Mouse (Mus musculus): Measurements from ENCODE around the gene Rinl.

Rinl gene

DNA sequence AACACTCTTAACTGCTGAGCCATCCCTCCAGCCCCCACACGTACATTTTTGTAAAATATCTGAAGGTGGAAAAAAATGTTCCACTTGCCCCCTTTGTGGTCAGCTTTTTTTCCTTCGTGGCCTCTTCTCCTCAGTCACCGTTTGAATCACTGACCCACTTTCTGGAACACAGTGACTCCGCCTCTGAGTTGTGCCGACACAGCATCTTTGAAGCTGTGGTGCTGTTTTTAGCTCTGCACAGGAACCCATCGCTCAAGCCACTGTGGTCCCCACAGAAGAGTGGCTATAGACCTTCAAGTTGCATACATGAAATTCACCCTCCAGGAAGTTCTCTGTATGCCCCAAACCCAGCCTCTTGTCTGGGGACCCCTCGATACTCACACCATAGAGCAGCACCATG lies 7.9 kb upstream of the Rinl start:
- DNase-seq (ENCODE audit: low read depth, low spot score) = peak; percentile 82

DNA sequence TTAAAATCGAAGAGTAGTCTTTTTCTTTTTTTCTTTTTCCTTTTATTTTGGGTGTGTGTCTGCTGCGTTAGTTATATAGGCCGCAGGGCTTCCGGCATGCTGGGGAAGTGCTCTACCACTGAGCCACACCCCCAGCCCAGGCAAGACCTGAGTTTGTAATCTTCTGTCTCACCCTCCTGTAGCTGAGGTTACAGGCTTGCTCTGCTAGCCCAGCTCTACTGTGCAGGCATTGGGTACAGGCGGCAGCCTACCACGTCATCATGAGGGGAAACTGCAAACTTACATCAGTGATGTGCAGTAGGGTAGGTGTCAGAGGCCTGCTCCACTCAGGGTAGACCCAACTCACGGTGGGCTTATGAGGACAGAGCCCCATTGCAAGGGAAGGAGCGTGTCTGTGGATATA lies 7.5 kb upstream of the Rinl start:
- DNase-seq (ENCODE audit: low read depth, low spot score) = peak; percentile 30

- no peak for DNase-seq (ENCODE audit: low read depth, low spot score)
These were observed 3.6 kb upstream of the Rinl start for GRCm38 (mm10) chr7:28785161-28785560.

GRCm38 (mm10) chr7:28787884-28788283 lies 885 bp upstream of the Rinl start:
- DNase-seq (ENCODE audit: low read depth, low spot score) = no peak

- no peak for DNase-seq (ENCODE audit: low read depth, low spot score)
These were observed 466 bp downstream of the Rinl start for GRCm38 (mm10) chr7:28789235-28789634.

DNA sequence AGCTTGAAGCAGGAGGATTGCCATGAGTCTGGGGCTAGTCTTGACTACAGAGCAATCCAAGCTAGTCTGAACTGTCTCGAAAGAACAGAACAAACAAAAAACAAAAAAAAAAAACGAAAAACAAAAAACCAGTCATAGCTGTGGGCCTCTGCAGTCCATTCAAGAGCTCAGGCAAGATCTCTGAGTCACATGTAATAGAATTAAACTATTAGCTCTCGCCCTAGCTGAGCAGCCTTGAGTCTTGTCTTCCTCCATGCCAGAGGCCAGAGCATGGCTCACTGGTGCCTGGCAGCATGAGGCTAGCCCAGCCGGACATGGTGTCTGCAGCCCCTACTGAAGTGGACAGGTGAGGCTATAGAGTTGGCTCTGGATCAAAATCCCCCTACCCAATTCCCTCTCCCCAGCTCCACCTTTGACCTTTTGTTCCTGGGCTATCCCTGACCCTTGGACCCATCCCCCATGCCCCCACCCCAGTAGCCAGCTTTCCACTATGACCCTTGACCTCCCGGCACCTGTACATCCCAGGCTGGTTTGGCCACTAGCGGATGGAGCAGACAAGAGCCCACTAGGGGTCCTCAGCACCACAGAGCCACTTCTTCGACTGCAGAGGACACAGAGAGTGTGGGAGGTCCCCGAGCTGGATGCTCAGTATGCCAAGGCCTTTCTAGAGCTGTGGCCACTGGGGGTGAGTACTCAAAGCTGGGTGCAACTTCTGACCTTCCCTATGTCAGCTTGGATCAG lies 1.5 kb downstream of the Rinl start:
- DNase-seq (ENCODE audit: low read depth, low spot score) = no peak

- DNase-seq (ENCODE audit: low read depth, low spot score) = no peak
These were observed 2.9 kb downstream of the Rinl start for GRCm38 (mm10) chr7:28791706-28792105.

DNA sequence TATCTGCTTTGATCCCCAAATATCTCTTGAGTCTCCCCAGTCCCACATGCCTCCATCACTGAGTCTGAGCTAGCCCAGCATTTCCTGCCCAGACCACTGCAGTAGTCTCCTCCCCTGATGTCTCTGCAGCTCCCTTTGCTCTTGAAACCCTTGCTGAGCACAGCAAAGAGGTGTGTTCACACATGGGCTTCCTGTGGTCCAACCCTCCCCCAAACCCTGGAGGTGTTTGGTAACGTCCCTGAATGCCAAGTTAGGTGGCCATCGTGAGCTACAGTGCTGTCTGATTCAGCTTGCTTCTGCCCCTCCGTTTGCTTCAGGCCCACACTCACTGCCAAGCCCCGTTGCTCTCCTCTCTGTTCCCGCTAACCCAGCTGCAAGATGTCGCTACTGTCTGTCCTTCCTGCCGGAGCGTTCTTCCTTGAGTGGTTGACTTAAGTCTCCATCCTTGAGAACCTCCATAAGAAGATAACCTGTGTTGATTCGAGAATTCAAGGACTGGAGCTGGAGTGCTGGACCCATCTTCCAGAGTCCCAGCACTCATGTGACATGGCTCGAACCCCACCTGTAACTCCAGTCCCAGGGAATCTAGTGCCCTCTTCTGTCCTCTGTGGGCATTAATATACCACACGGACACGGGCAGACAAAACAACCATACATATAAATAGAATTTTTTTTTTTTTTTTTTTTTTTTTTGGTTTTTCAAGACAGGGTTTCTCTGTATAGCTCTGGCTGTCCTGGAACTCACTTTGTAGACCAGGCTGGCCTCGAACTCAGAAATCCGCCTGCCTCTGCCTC lies 3.8 kb downstream of the Rinl start:
- no peak for DNase-seq (ENCODE audit: low read depth, low spot score)

- peak; percentile 52 for DNase-seq (ENCODE audit: low read depth, low spot score)
These were observed 5.1 kb downstream of the Rinl start for GRCm38 (mm10) chr7:28793834-28794233.

DNA sequence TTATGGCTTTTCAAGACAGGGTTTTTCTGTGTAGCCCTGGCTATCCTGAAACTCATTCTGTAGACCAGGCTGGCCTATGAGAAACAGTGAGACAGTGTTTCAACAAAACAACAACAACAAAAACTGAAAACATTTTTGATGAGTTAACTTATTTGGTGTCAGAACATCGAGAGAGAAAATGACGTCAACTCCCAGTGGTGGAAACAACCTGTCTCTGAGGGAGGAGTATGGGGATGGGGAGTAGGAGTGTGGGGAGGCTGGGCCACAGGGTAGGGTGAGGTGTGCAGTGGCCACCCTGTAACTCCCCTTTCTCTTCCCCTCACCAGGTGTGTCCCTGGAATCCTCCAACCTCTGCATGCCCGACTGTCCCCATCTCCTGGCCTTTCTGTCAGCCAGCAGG lies 5.7 kb downstream of the Rinl start:
- no peak for DNase-seq (ENCODE audit: low read depth, low spot score)

GRCm38 (mm10) chr7:28795832-28796231 lies 7.1 kb downstream of the Rinl start:
- DNase-seq (ENCODE audit: low read depth, low spot score) = no peak

- DNase-seq (ENCODE audit: low read depth, low spot score) = peak; percentile 92
These were observed 7.8 kb downstream of the Rinl start for GRCm38 (mm10) chr7:28796562-28796975.

DNA sequence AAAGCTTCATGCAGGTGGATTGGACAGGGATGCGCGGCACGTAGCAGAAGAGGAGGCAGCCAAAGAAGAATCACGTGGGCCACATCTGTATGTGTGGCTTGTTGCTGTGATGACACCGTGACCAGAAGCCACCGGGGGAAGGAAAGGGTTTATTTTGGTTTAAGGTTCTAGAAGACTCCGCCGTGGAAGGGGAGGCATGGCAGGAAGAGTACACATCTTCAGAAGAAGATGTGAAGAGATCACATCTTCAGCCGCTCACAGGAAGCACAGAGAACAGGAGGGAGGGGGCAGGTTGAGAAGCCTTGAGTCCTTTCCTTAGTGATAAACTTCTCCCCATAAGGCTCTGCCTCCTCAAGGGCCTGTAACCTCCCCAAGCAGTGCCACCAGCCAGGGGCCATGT lies 11.2 kb downstream of the Rinl start:
- DNase-seq (ENCODE audit: low read depth, low spot score) = no peak

GRCm38 (mm10) chr7:28801451-28801850 lies 12.7 kb downstream of the Rinl start:
- DNase-seq (ENCODE audit: low read depth, low spot score) = no peak

DNA sequence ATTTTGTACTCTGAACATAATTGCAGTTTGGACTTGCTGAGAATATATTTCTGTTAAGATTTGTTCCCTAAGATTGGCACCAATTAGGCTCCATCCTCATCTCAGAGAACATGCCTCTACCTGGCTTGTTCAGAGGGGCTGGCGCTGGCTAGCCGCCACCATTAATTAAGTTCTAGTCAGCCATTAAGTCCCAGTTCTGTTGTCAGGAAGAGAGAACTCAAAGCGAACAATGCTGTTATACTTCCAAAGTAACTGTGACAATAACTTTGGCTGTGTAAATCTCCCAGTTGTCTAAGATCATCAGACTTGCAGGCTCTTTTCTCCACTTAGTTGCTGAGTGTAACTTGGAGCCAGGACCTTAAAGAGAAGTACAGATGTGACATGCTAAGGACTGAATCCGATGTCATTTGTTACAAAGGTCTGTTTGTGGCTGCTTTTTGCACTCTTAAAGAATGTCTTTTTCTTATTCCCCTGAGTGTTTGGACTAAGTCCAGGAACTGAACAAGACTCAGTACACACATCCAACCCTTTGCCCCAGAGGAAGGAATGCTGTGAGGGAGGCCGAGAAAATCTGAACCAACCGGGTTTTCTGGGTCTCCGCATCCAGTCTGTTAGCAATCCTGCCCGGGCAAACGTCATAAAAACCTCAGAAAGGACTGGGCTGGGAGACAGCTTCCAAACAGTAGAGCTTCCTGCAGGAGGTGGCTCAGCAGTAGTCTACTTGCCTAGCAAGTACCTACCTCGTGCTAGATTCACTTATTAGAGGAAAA lies 13.3 kb downstream of the Rinl start:
- no peak for DNase-seq (ENCODE audit: low read depth, low spot score)

GRCm38 (mm10) chr7:28802846-28803588 lies 14.2 kb downstream of the Rinl start:
- peak; percentile 43 for DNase-seq (ENCODE audit: low read depth, low spot score)

- no peak for DNase-seq (ENCODE audit: low read depth, low spot score)
These were observed 15.0 kb downstream of the Rinl start for GRCm38 (mm10) chr7:28803756-28804155.

- DNase-seq (ENCODE audit: low read depth, low spot score) = no peak
These were observed 18.1 kb downstream of the Rinl start for GRCm38 (mm10) chr7:28806869-28807268.

DNA sequence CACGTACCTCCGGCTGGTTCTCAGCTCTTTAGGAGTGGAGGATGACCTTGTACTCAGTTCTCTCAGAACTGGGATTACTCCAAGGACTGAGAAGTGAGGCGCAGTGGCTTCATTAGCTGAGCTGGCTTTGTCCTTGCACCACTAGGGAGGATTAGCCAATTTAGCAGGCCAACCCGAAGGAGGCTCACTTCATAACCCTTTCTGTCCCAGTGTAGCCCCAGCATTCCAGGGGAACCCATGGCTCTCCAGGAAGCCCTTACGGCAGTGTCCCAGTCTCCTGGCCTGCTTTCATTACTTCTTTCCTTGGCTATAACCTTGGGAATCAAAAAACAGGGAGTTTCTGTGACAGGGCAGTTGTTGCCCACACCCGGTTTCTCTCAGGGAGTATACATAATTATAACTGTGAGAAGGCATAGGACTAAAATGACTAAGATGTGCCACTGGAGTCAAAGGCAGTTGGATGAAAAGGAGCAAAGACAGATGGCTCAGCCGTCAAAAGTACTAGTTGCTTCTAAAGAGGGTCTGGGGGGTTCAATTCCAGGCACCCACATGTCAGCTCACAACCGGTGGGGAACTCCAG lies 19.0 kb downstream of the Rinl start:
- peak; percentile 44 for DNase-seq (ENCODE audit: low read depth, low spot score)

DNA sequence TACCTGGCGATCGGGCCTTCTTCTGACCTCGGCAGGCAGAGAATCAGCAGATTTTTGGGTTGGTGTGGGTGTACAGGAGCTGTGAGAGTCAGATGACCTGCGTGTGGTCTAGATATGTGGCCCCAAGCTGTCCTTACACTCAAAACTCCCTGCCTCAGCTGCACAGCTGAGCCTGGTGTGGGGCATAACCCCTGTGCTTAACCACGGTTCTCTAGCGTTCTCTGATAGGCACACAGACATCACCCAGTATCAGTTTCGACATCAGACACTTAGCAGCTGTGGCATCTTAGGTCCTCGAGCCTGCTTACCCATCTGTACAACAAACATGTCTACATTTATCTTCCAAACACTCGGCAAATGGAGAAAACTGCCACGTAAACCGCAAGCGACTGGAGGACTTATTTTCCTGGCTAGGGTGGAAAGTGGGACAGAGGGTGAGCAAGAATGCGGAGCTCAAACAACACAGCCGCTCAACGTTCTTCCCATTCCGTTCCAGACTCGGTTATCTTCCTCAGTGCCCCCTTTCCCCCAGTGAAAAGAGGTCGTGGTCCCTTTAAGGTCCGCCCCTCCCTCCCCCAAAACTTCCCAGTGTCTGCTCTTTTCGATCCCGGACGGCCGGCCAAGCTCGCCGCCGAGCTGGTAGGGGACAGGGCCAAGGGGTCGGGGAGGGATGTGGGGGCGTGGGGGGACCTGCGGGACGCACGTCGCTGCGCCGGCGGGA lies 19.6 kb downstream of the Rinl start, which contains the start of gene Hnrnpl:
Hnrnpl (plus strand) TSS at position 321 of the 721 bp plus-strand sequence.
- peak; percentile 73 for DNase-seq (ENCODE audit: low read depth, low spot score)
